Mouse (Mus musculus) c-Kit-positive CD71-positive TER-119-negative erythroid progenitor cells, embryonic 14.5 days (primary cell): ENCODE data around the gene AI464131.

Experiments
- DNase-seq: peaks from one replicate; pipeline ENCODE4 v3.0.0-alpha.2; 2013; ENCODE audit warnings: low read depth

AI464131 gene

GRCm38 (mm10) chr4:41504325-41504724, 1.4 kb upstream of the AI464131 start:
- DNase-seq, result no peak

- no peak for DNase-seq
Measured at GRCm38 (mm10) chr4:41502171-41502940, 520 bp downstream of the AI464131 start.

GRCm38 (mm10) chr4:41500787-41501186, 2.1 kb downstream of the AI464131 start:
- DNase-seq, result no peak

- no peak for DNase-seq
Measured at GRCm38 (mm10) chr4:41499619-41500018, 3.3 kb downstream of the AI464131 start.

GRCm38 (mm10) chr4:41498921-41499391, 3.9 kb downstream of the AI464131 start:
- DNase-seq, result no peak

GRCm38 (mm10) chr4:41497995-41498845, 4.7 kb downstream of the AI464131 start:
- no peak for DNase-seq

GRCm38 (mm10) chr4:41497579-41497978, 5.3 kb downstream of the AI464131 start:
- no peak for DNase-seq

- no peak for DNase-seq
Measured at GRCm38 (mm10) chr4:41497046-41497445, 5.8 kb downstream of the AI464131 start.

GRCm38 (mm10) chr4:41495850-41496249, 7.0 kb downstream of the AI464131 start:
- DNase-seq, result no peak

GRCm38 (mm10) chr4:41495076-41495475, 7.8 kb downstream of the AI464131 start:
- DNase-seq, result no peak

GRCm38 (mm10) chr4:41494378-41494777, 8.5 kb downstream of the AI464131 start:
- no peak for DNase-seq

- no peak for DNase-seq
Measured at GRCm38 (mm10) chr4:41493464-41494116, 9.3 kb downstream of the AI464131 start.

- DNase-seq, result no peak
Measured at GRCm38 (mm10) chr4:41492951-41493350, 9.9 kb downstream of the AI464131 start.

GRCm38 (mm10) chr4:41481601-41482017, 21.3 kb downstream of the AI464131 start:
- no peak for DNase-seq

- DNase-seq, result no peak
Measured at GRCm38 (mm10) chr4:41480254-41480653, 22.6 kb downstream of the AI464131 start.

- no peak for DNase-seq
Measured at GRCm38 (mm10) chr4:41479456-41479804, 23.4 kb downstream of the AI464131 start.

- DNase-seq, result no peak
Measured at GRCm38 (mm10) chr4:41478751-41479455, 24.0 kb downstream of the AI464131 start.

- no peak for DNase-seq
Measured at GRCm38 (mm10) chr4:41477648-41478160, 25.2 kb downstream of the AI464131 start.

GRCm38 (mm10) chr4:41471384-41471689, 31.5 kb downstream of the AI464131 start:
- DNase-seq, result no peak

- no peak for DNase-seq
Measured at GRCm38 (mm10) chr4:41470684-41471383, 32.0 kb downstream of the AI464131 start.

- no peak for DNase-seq
Measured at GRCm38 (mm10) chr4:41470051-41470683, 32.7 kb downstream of the AI464131 start.
